Mouse (Mus musculus) brain, embryonic 14.5 days (tissue): Measurements from ENCODE around the gene Zranb3.

ENCODE experiments used
- CTCF ChIP-seq: fragments of 200-500 bp; IDR thresholded peaks from 2 replicates; pipeline ENCODE4 v1.5.1; 2012; ENCODE audit warnings: inconsistent platforms, mild to moderate bottlenecking, moderate library complexity, borderline replicate concordance; ENCODE audit not compliant: insufficient read depth, insufficient read length; ENCODE audit errors: extremely low read depth
- POLR2A ChIP-seq: fragments of 200-500 bp; IDR thresholded peaks from 2 replicates; pipeline ENCODE4 v1.6.1; 2012; ENCODE audit warnings: mild to moderate bottlenecking, inconsistent platforms, borderline replicate concordance; ENCODE audit not compliant: poor library complexity, insufficient read depth, insufficient read length, severe bottlenecking; ENCODE audit errors: extremely low read depth

DNA sequence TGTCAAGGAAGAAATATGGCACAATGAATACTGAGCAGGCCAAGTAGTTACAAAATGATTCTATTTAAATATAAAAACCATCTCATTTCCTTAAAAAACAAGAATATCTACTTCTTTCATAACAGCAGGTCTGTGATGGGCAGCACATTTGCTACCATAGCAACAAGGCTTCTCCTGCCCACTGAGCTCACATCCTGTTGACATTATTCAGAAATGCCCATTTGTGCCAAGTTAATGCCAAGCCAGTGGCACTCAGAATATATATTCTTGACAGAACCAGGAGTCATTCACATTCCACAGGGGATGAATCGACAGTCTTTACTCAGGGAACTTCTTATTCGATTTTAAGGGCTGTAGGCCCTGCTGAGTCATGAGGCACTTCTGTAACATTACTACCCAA, 127.2 kb downstream of the Zranb3 start:
- no peak for TF ChIP-seq CTCF
- TF ChIP-seq POLR2A: no peak
